Mouse (Mus musculus) liver, adult 2 months (tissue): Measurements from ENCODE around the gene Gm5771.
"Not testable (repeated sequence)": the region's sequence is repeated elsewhere in the genome, so short reads cannot be mapped to it uniquely, and the experiment has no call there.

Experiments
- CTCF ChIP-seq: fragments of 200-500 bp; IDR thresholded peaks from 2 replicates; pipeline ENCODE4 v1.5.1; 2011; ENCODE audit warnings: low read depth, low read length, control low read depth
- POLR2A ChIP-seq: fragments of 200-500 bp; IDR thresholded peaks from 2 replicates; pipeline ENCODE4 v1.6.1; 2011; ENCODE audit warnings: low read length, control low read depth; ENCODE audit not compliant: insufficient read depth; ENCODE audit errors: extremely low read depth

DNA sequence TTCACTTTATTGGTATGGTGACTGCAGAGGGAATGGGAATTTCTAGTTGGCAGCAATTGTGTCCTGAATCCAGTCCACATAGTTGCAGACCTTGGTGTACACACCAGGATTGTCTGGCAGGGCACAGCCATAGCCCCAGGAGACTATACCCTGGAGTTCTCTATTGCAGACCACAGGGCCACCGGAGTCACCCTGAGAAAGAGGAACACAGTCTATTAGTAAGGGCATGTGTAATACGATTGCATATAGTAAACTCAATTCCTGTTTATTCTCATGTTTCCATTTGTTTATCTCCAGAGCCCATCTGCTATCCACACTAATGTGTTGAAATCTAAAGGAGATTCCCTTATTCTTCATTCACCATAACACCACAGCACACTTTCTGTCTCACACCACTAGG lies 18.4 kb upstream of the Gm5771 start:
- not testable (repeated sequence) for TF ChIP-seq CTCF, POLR2A
